Mouse (Mus musculus) liver, embryonic 14.5 days (tissue): ENCODE data around the gene Fndc1.

ENCODE experiments used
- CTCF ChIP-seq: IDR thresholded peaks from 2 replicates; pipeline ENCODE4 v1.5.1; 2016; ENCODE audit warnings: antibody characterized with exemption, low read depth, control low read depth
- EP300 ChIP-seq: IDR thresholded peaks from 2 replicates; pipeline ENCODE4 v1.6.1; 2016; ENCODE audit warnings: antibody characterized with exemption, low read depth

DNA sequence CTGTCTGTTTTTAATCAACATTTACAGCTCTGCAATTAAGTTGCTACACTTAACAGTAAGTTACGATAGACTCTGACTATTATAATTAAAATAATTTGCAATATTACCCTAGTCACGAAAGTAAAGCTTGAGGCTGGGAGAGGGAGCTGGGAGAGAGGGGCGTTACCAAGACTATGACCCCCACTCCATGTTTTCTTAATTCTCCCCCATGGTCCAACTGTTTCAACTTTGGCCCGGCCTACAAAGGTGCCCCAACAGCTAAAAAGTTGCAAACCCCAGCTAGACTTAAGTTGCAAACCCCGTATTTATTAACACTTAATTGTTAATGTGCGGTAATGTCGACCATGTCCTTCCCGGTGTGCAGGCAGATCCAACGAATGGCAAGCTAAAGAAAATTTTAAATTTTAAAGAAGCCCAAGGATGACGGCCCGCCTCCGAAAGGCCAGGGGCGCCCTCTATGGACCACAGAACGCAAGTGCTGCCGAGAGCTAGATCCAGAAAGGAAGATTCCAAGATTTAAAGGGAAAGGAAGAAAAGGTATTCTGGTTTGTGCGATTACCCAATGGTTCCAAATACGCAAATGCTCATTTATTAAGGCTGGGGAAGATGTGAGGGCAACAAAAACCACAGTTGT is 5.4 kb downstream of the Fndc1 start:
- TF ChIP-seq CTCF (peak; percentile 73), EP300 (no peak)
